Mouse (Mus musculus): Measurements from ENCODE around the gene Cap2. TPM values are rescaled to one million over a fixed set of nuclear protein-coding genes. Genes with fewer than 3 reads are reported as not detected.

The Cap2 gene
- polyA plus RNA-seq, 1 experiment = 13.0 TPM

DNA sequence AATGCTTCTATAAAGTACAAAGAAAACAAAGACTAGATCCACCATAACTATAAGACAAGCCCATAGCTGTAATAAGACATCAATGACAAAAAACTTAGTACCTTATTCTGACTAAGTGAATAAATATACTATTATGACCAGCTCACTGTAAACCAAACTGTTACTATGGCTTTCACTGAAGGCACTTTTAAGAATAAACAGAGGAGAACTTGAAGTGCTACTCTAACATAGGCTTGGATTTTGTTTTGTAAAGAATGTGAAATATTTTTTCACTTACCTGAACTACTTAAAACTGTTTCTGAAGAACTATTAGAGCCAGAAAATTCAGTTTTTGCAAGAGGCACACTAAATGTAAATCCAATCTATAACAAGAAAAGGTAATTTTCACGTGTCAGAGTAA is 197.7 kb downstream of the Cap2 start:
- no peak for DNase-seq (ENCODE audit: low read depth)
- TF ChIP-seq POLR2A (IDR thresholded peaks at IDR 0.05; ENCODE audit: borderline replicate concordance, extremely low read depth, insufficient read depth, insufficient read length, poor library complexity, severe bottlenecking) = no peak
- TF ChIP-seq CTCF (IDR thresholded peaks at IDR 0.05; ENCODE audit: borderline replicate concordance, extremely low read depth, insufficient read depth, insufficient read length) = no peak

Other genes with a start within 250 kb of the Cap2 start
- not detected in 2 replicates for gene Stmnd1, start 228.1 kb upstream of the Cap2 start, polyA plus RNA-seq (2012; rRNA removed)
- gene Rbm24, start 83.4 kb upstream of the Cap2 start, polyA plus RNA-seq (2012; rRNA removed) = 8.3 and 15.2 TPM in 2 replicates
- gene Fam8a1, start 167.7 kb downstream of the Cap2 start, polyA plus RNA-seq (2012; rRNA removed) = 64.6 and 66.2 TPM in 2 replicates
- 75.1 and 84.8 TPM in 2 replicates for gene Nup153, start 226.1 kb downstream of the Cap2 start, polyA plus RNA-seq (2012; rRNA removed)